Mouse (Mus musculus): ENCODE results near the gene Naa30.
"Not testable (repeated sequence)": the region's sequence is repeated elsewhere in the genome, so short reads cannot be mapped to it uniquely, and the experiment has no call there.

Naa30 gene

DNA sequence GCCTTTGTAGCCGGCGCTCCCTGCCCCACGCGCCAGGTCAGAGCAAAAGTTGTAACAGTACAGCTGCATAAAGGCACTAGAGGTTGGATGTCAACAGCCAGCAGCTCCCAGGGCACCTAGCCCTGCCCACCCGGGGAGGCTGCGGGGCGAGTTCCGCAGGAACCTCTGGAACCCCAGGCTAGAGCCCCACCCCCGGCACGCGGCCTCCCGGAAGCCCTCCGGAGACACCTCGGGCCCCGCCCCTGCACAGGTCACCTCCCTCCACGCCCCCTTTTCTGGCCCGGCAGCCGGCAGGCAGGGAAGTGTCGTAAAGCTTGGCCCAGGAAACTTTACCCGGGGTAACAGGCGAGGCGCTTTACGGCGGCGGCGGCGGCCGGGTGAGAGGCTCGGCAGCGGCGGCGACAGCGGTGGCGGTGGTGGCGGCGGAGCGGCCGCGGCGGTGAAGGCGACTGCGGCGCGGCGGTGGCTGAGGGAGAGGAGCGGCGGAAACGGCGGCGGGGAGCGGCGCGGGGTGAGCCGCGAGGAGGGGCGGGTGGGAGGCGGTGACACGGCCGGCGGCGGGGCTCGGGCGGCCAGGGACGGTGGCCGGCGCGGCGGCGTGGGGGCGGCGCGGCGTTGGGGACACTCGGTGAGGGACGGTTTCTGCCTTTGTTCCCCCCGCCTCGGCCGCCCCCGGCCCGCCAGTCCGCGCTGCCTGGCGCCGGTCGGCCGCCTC lies at the start of gene Naa30:
Naa30 (plus strand) TSS at position 360 of the 715 bp plus-strand sequence.
- DNase-seq (ENCODE audit: low read depth): peak; percentile 87

- no peak for DNase-seq (ENCODE audit: low read depth)
These were observed 44.8 kb upstream of the Naa30 start for GRCm38 (mm10) chr14:49127162-49127779.

- no peak for DNase-seq (ENCODE audit: low read depth)
These were observed 43.3 kb upstream of the Naa30 start for GRCm38 (mm10) chr14:49128544-49129263.

- DNase-seq (ENCODE audit: low read depth): no peak
These were observed 39.6 kb upstream of the Naa30 start for GRCm38 (mm10) chr14:49132391-49132790.

DNA sequence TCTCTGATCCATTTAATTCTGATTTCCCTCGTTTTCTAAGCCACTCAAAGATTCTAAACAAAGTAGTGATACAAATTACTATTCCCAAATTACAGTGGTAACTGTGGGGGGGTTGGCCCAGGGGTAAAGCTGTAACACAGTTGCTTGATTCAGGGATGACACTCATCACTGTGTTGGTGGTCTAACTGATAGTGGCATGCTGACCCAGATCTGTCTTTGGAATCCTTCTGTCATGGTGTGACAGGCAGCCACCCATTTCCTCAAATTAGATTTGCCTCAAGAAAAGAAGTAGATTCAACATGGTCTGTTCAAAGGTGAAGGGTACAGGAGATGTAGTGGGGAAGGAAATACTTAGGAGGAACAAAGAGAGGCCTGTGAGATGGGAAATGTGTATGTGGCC lies 33.9 kb upstream of the Naa30 start:
- DNase-seq (ENCODE audit: low read depth): no peak

GRCm38 (mm10) chr14:49140756-49141155 lies 31.3 kb upstream of the Naa30 start:
- no peak for DNase-seq (ENCODE audit: low read depth)

DNA sequence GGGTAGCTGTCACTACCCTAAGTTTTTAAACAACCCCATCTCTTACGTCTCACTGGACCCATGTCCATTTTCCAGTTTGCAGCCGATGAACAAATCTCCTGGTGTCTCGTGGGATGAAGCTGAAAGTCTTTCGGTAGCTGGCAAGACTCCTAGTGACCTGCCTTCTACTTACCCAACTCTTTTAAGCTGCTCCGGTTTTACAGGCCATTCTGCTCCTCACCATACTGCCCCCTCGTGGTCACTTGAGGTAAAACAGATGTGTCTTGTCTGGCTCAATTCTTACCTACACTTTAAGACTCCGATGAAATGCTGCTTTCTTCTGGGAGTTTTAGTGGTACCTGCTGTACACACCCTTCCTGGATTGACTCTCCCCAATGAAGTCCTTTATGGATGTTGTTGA lies 18.2 kb upstream of the Naa30 start:
- peak; percentile 52 for DNase-seq (ENCODE audit: low read depth)

DNA sequence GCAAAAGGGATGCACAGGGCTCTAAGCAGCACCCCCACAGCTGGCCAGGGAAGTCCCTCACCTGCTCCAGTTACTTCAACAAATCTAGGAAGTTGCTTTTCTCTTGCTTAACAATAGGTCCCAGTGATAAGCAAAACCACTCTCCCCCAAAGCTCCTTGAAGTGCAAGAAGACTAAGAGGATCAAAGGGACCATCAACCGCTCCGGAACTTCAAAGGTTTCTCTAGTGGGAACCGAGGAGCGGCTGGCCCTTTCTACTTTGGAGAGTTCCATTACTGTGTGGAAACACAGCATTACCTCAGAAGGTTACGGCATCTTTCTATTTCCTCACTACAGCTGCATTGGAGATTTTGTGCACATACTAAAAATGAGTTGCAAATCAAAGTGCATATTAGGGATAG lies 16.5 kb upstream of the Naa30 start:
- DNase-seq (ENCODE audit: low read depth): no peak

DNA sequence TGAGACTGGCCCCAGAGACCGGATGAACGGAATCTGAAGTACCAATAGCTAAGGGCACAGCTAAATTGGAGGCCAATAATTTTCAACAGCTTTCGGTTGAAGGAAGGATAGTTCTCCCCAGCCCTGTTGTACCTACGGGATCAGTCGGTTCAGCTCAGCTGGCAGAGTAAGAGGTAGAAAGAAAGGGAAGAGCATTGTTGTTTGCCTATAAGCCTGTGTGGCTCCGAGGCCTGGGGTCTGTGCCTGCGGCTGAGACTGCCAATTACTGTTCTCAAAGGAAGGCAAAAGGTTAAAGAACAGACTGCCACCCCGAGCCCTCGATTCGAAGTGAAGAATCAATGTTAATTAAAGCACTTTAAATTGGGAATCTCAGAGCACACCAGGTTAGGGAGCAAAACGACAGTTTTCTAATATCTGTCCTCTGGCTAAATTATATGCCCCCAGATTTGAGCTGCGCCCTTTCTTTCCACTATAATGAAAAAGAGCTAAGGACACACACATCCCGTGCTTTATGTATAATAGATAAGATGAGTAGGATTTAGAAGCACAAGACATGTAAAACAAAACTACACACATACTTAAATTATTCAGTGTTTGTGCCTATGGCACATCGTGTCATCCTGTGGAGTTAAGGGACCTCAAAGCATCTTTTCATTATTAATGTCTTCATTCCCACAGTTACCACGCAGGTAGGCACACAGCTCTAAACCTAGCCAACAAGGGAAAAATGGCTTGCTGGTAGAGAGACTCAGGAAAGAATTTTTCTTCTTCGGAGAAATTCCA lies 13.7 kb upstream of the Naa30 start:
- no peak for DNase-seq (ENCODE audit: low read depth)

- no peak for DNase-seq (ENCODE audit: low read depth)
These were observed 740 bp upstream of the Naa30 start for GRCm38 (mm10) chr14:49171286-49171685.

- DNase-seq (ENCODE audit: low read depth): no peak
These were observed 559 bp downstream of the Naa30 start for GRCm38 (mm10) chr14:49172582-49172988.

GRCm38 (mm10) chr14:49173290-49174135 lies 1.5 kb downstream of the Naa30 start:
- DNase-seq (ENCODE audit: low read depth): no peak

- no peak for DNase-seq (ENCODE audit: low read depth)
These were observed 7.7 kb downstream of the Naa30 start for GRCm38 (mm10) chr14:49179736-49180135.

GRCm38 (mm10) chr14:49186270-49186669 lies 14.2 kb downstream of the Naa30 start:
- DNase-seq (ENCODE audit: low read depth): no peak

DNA sequence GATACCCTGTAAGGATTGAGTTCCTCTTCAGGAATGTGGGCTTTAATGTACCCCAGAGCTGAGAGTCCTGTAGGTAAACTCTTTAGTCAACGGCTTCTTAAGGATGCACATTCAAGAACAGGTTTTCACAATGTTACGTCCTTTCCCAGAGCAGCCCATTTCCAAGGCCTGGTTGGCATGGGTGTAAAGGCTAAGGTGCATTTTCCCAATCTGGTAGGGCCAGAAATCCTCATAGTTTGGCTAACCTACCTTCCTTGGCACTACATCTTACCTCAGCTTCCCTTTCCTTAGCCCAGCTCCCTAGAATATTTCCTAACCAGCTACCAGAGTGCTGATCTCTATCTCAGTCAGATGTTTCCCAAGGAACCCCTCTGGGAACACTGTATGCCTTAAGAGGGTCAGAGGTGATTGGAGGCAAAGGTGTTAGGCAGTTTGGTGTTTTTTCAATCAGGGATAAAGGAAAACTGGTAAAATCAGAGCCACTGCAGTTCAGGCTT lies 25.1 kb downstream of the Naa30 start:
- DNase-seq (ENCODE audit: low read depth): no peak

- no peak for DNase-seq (ENCODE audit: low read depth)
These were observed 29.2 kb downstream of the Naa30 start for GRCm38 (mm10) chr14:49201073-49201778.

DNA sequence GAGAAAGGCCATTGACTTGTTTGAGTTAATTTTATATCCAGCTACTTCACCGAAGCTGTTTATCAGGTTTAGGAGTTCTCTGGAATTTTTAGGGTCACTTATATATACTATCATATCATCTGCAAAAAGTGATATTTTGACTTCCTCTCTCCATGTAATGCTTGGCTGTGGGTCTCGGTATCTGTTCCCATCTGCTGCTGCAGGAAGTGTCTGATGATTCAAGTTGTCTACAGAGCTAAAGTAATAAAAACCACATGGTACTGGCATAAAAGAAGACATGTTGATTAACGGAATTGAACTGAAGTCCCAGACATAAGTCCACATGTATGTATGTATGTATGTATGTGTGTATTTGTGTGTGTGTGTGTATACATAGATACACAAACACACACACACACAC lies 38.2 kb downstream of the Naa30 start:
- not testable (repeated sequence) for DNase-seq (ENCODE audit: low read depth)

GRCm38 (mm10) chr14:49218677-49219076 lies 46.7 kb downstream of the Naa30 start:
- DNase-seq (ENCODE audit: low read depth): no peak

GRCm38 (mm10) chr14:49219466-49220022 lies 47.5 kb downstream of the Naa30 start:
- not testable (repeated sequence) for DNase-seq (ENCODE audit: low read depth)

DNA sequence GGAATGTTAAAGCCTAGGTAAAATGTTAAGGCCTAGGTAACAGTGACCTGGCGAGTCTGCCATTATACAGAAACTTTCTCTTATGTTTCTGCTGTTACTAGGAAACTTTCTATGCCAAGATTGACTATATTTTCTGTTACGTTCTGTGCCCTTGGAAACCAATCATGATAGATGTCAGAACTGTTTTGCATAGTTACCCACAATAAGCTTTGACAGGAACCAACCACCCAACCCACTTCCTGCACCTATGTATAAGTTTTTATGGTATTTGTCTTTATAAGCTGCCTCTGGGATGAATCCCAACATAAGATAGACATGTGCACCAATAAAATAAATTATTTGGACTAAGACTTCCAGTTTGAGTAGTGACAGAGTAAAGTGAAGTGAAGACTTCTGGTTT lies 49.7 kb downstream of the Naa30 start:
- DNase-seq (ENCODE audit: low read depth): no peak

Measured in c-Kit-positive CD71-negative TER-119-negative erythroid progenitor cells, embryonic 14.5 days (primary cell).